Mouse (Mus musculus) heart, embryonic 11.5 days (tissue): ENCODE data around the gene D13Ertd608e. TPM values are rescaled to one million over a fixed set of nuclear protein-coding genes. Genes with fewer than 3 reads are reported as not detected.
"Not testable (repeated sequence)": the region's sequence is repeated elsewhere in the genome, so short reads cannot be mapped to it uniquely, and the experiment has no call there.

Experiments used
- ATAC-seq: fragments of 200-750 bp; cut with Nextera tagmentation; replicated peaks from 2 replicates; pipeline ENCODE4 v1.8.0; 2017; ENCODE audit warnings: moderate library complexity; ENCODE audit not compliant: insufficient number of reproducible peaks, low FRiP score, low TSS enrichment
- H3K27ac ChIP-seq: fragments of 300-500 bp; sonication (generic); 2 replicates; pipeline ENCODE4 v1.5.1; 2014; ENCODE audit warnings: mild to moderate bottlenecking, low read depth, low read length
- H3K27me3 ChIP-seq: fragments of 300-500 bp; sonication (generic); 2 replicates; pipeline ENCODE4 v1.6.1; 2014; ENCODE audit warnings: mild to moderate bottlenecking, low read length, mixed read lengths; ENCODE audit not compliant: control insufficient read depth, insufficient read depth
- H3K36me3 ChIP-seq: fragments of 300-500 bp; sonication (generic); 2 replicates; pipeline ENCODE4 v1.6.1; 2014; ENCODE audit warnings: mild to moderate bottlenecking, low read length, moderate library complexity, mixed read lengths; ENCODE audit not compliant: control insufficient read depth, insufficient read depth
- H3K4me1 ChIP-seq: fragments of 300-500 bp; sonication (generic); 2 replicates; pipeline ENCODE4 v1.6.1; 2014; ENCODE audit warnings: low read length; ENCODE audit not compliant: control insufficient read depth, insufficient read depth
- H3K4me2 ChIP-seq: fragments of 300-500 bp; sonication (generic); 2 replicates; pipeline ENCODE4 v1.6.1; 2014; ENCODE audit warnings: mild to moderate bottlenecking, moderate library complexity
- H3K4me3 ChIP-seq: fragments of 300-500 bp; sonication (generic); 2 replicates; pipeline ENCODE4 v1.5.1; 2014; ENCODE audit warnings: low read depth, low read length
- H3K9ac ChIP-seq: fragments of 300-500 bp; sonication (generic); 2 replicates; pipeline ENCODE4 v1.6.1; 2014; ENCODE audit warnings: mild to moderate bottlenecking, low read depth, low read length, moderate library complexity
- H3K9me3 ChIP-seq: fragments of 300-500 bp; sonication (generic); replicated peaks from 2 replicates; pipeline ENCODE4 v1.6.1; 2016; ENCODE audit warnings: low read length; ENCODE audit not compliant: control insufficient read depth
- WGBS: fragments of 180-500 bp; shearing (Covaris S2); extraction: QIAGEN DNeasy Blood & Tissue Kit; methylation state at CpG from one replicate; pipeline ENCODE4 v1.1.7; 2014; ENCODE audit not compliant: insufficient replicate concordance; 5-methylcytosine and 5-hydroxymethylcytosine counted together
- polyA plus RNA-seq: library from polyadenylated mRNA; unstranded; fragments of >200 nt; fragmentation: Nextera tagmentation; extraction: Ambion mirVana; gene quantifications from 2 replicates; pipeline ENCODE4 v1.2.1, GENCODE M21; 2014

The D13Ertd608e gene
- polyA plus RNA-seq, 1 experiment from 2014 or later, result not detected

GRCm38 (mm10) chr13:119864395-119864999, 28.7 kb downstream of the D13Ertd608e start:
- 65% methylated on average over 6 of the region's 7 CpGs for WGBS
- not testable (repeated sequence) for H3K4me2 ChIP-seq, H3K36me3 ChIP-seq, H3K9me3 ChIP-seq, ATAC-seq, H3K4me1 ChIP-seq, H3K27me3 ChIP-seq, H3K27ac ChIP-seq, H3K9ac ChIP-seq, H3K4me3 ChIP-seq

- WGBS, result 71% methylated on average over 4 of the region's 4 CpGs
- H3K27me3 ChIP-seq, H3K4me2 ChIP-seq, H3K4me1 ChIP-seq, H3K36me3 ChIP-seq, H3K9me3 ChIP-seq, ATAC-seq, H3K27ac ChIP-seq, H3K4me3 ChIP-seq, H3K9ac ChIP-seq: not testable (repeated sequence)
Measured at GRCm38 (mm10) chr13:119886896-119887295, 51.1 kb downstream of the D13Ertd608e start.

- H3K36me3 ChIP-seq, H3K9me3 ChIP-seq, H3K27ac ChIP-seq, H3K4me3 ChIP-seq, H3K27me3 ChIP-seq, H3K9ac ChIP-seq, H3K4me2 ChIP-seq, ATAC-seq, H3K4me1 ChIP-seq: not testable (repeated sequence)
- 72% methylated on average over 3 of the region's 3 CpGs for WGBS
Measured at GRCm38 (mm10) chr13:119894685-119895084, 58.9 kb downstream of the D13Ertd608e start, which contains the start of gene Tcstv1. TSS of gene Tcstv1 (minus strand) at chr13:119894785.

Other genes starting within 250 kb of the D13Ertd608e start
- 0.06 TPM in 1 of 2 replicates, not detected in the other for gene Ccl28, start 212.2 kb upstream of the D13Ertd608e start, polyA plus RNA-seq
- 102 and 124 TPM in 2 replicates for gene Hmgcs1, start 145.6 kb upstream of the D13Ertd608e start, polyA plus RNA-seq
- 0.73 and 1.0 TPM in 2 replicates for gene Nim1k, start 80.1 kb upstream of the D13Ertd608e start, polyA plus RNA-seq
- gene Zfp131, start 45.1 kb upstream of the D13Ertd608e start, polyA plus RNA-seq, result 23.9 and 26.0 TPM in 2 replicates
- not detected in 2 replicates for gene AF067063, start 5.8 kb upstream of the D13Ertd608e start, polyA plus RNA-seq
- not detected in 2 replicates for gene Tcstv1, start 58.8 kb downstream of the D13Ertd608e start, polyA plus RNA-seq
- gene Gm21761, start 93.3 kb downstream of the D13Ertd608e start, polyA plus RNA-seq, result not detected in 2 replicates
- gene B020031M17Rik, start 114.8 kb downstream of the D13Ertd608e start, polyA plus RNA-seq, result not detected in 2 replicates
- not detected in 2 replicates for gene Gm36079, start 191.0 kb downstream of the D13Ertd608e start, polyA plus RNA-seq
- gene Gm21188, start 216.2 kb downstream of the D13Ertd608e start, polyA plus RNA-seq, result not detected in 2 replicates